Mouse (Mus musculus) frontal cortex, postnatal 10 days (tissue): ENCODE data around the gene Plpp6.
A peak's percentile ranks its signal among the peaks of the same experiment; 100 is the strongest.
"Not testable (repeated sequence)": the region's sequence is repeated elsewhere in the genome, so short reads cannot be mapped to it uniquely, and the experiment has no call there.

ENCODE experiments used
- DNase-seq, 2 experiments: peaks; one replicate each; pipeline ENCODE4 v3.0.0; 2022; ENCODE audit warnings: low spot score in 2 of 2, mixed read lengths in 1 of 2

Gene Plpp6

GRCm38 (mm10) chr19:28982617-28983016, 18.9 kb downstream of the Plpp6 start:
- no peak for DNase-seq

GRCm38 (mm10) chr19:28989515-28989914, 25.8 kb downstream of the Plpp6 start:
- no peak for DNase-seq

DNA sequence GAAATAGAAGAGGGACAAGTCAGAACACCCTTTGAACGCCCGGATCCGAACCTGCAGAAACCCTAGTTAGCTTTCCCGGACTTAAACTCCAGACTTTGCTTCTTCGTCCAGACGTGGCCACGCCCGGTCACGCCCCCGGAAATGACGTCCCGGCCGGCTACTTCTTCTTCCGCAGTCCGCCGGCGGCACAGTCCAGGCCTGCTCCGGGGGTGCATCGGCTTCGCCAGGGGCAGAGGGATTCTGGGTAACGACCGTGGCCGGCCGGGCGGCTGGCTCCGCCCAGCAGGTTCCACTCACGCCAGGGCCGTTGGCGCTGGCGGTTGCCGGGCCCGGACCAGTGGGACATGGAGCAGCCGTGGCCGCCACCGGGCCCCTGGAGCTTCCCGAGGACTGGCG, 26.4 kb downstream of the Plpp6 start, which contains the start of gene Cdc37l1:
Cdc37l1 (plus strand) TSS at position 159 of the 396 bp plus-strand sequence.
- DNase-seq, result peak; percentile 92 to 94

- peak in 1 of 2 experiments; percentile 19 for DNase-seq
Measured at GRCm38 (mm10) chr19:28990590-28991221, 27.0 kb downstream of the Plpp6 start.

DNA sequence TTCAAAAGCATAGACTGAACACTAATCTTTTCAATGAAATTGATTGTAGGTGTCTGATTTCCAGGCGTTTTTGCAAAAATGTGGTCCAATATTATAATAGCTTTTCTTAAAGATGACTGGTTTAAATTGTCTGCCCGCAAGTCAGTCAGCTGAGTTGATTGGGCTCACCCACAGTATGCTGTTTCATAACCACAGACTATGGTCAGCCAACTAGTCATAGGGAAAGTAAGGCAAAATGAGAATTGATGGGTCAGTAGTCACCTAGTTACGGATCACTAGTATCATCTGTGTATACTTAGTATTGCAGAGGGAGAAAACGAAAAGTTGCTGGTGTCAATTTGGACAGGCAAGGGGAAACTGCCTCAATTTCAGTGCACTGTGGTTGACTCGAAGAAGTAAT, 27.6 kb downstream of the Plpp6 start:
- no peak for DNase-seq

- DNase-seq, result peak; percentile 28 to 31
Measured at GRCm38 (mm10) chr19:28994870-28995269, 31.1 kb downstream of the Plpp6 start.

GRCm38 (mm10) chr19:28995366-28995765, 31.6 kb downstream of the Plpp6 start:
- no peak for DNase-seq

GRCm38 (mm10) chr19:28997976-28998630, 34.4 kb downstream of the Plpp6 start:
- DNase-seq, result no peak

GRCm38 (mm10) chr19:29000321-29000720, 36.6 kb downstream of the Plpp6 start:
- DNase-seq, result not testable (repeated sequence)

- no peak for DNase-seq
Measured at GRCm38 (mm10) chr19:29008069-29008706, 44.4 kb downstream of the Plpp6 start.

- DNase-seq, result no peak
Measured at GRCm38 (mm10) chr19:29009046-29009445, 45.3 kb downstream of the Plpp6 start.

DNA sequence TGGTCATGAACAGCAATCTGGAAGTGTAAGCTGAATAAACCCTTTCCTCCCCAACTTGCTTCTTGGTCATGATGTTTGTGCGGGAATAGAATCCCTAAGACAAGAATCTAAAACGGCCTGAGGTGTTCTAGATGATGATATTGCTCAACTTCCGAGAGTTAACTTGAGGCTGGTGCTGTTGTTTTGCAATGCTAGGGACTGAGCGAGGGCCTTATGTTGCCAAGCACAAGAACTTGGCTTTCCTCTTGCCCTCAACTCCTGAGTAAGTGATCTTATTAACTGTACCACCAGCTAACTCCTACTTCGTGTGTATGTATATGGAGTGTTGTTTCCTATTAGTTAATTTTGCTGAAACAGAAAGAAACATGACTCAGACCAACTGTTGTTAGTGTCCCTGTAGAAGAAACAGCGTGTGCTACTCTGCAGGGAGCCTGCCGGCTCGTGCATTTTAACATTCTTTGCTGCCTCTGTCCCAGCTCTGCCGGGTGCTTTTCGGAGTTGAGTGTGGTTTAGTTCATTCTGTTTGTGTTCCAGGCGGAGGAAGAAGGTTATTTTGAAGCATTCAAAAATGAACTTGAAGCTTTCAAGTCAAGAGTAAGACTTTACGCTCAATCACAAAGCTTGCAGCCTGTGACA, 47.7 kb downstream of the Plpp6 start:
- DNase-seq, result no peak

DNA sequence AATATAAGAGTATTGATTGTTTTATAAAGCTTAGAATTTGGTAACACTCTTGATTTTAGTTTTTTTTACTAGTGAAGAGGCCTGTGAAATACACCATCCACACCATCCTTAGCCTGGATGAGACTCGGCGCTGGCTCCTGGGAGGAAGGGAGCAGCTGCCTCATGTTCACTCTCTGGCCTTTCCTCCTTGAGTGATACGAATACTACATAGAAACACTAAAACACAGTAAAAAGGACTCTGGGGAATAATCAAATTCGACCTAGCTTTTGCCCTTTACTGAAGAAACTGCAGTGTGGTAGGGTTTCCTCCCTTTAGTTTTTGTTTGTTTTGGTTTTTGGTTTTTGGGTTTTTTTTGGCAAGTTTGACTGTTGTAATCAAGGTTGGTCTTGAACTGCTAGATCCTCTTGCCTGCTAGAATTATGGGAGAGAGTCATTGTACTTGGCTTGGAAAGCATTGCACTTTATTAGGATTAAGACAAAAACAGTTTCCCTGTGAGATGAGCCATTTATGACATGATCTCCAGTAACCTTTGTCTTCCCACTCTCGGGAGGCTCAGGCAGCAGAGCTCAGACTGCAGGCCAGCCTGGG, 50.8 kb downstream of the Plpp6 start:
- no peak for DNase-seq

GRCm38 (mm10) chr19:29015410-29016203, 51.9 kb downstream of the Plpp6 start:
- no peak for DNase-seq

DNA sequence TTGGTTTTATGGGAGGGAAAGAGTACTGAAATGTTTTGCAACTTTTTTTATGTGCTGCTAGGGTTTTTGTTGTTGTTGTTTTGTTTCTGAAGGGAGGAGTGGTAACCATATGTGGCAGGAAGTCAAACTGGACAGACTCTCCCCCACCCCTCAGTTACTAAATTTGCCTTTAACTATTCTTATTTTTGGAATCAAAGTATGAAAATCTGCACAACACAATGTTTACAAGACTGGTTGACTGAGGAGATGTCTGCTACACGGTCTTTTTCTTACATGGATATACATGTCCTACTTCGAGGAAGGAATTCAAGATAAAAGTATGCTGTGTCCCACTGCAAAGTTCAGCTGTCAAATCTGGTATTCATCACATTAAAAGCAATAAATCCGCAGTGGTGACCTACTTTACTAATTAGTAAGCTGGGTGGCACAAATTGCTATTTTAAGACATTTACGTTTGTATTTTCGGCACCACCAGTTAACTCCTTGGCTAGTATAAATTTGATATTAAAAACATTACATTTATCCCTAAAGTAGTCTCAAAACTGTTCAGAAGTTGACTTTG, 52.5 kb downstream of the Plpp6 start:
- DNase-seq, result no peak
